Mouse (Mus musculus) kidney, adult 2 months (tissue): ENCODE results near the gene Cbfa2t3.

Experiments used
- CTCF ChIP-seq: fragments of 200-500 bp; conservative IDR thresholded peaks from 2 replicates; pipeline ENCODE4 v1.5.1; 2011; ENCODE audit warnings: low read depth, mild to moderate bottlenecking, control low read depth, low read length, moderate library complexity, mixed read lengths; ENCODE audit not compliant: insufficient read depth, insufficient read length
- POLR2A ChIP-seq: fragments of 200-500 bp; IDR thresholded peaks from one replicate; pipeline ENCODE4 v1.6.1; 2011; ENCODE audit warnings: low read depth, low read length, control low read depth

DNA sequence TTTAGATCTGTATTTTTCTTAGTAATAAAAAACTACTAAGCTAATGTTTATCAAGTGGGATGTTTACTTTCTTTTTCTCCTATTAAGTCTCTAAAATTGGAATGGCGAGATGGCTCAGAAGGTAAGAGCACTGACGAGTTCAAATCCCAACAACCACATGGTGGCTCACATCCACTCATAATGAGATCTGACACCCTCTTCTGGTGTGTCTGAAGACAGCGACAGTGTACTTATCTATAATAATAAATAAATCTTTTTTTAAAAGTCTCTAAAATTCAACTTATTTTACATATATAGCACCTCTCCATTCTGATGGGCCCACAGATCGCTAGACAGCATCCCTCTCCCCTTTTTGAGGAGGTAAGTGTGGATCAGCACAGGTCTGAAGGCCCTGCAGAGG, 88.7 kb downstream of the Cbfa2t3 start:
- TF ChIP-seq POLR2A (no peak), CTCF (no peak)
